Mouse (Mus musculus) heart, embryonic 11.5 days (tissue): ENCODE results near the gene Actl10. TPM values are rescaled to one million over a fixed set of nuclear protein-coding genes. Genes with fewer than 3 reads are reported as not detected.

Experiments used
- ATAC-seq: fragments of 200-750 bp; cut with Nextera tagmentation; replicated peaks from 2 replicates; pipeline ENCODE4 v1.8.0; 2017; ENCODE audit warnings: moderate library complexity; ENCODE audit not compliant: insufficient number of reproducible peaks, low FRiP score, low TSS enrichment
- H3K27ac ChIP-seq: fragments of 300-500 bp; sonication (generic); 2 replicates; pipeline ENCODE4 v1.5.1; 2014; ENCODE audit warnings: mild to moderate bottlenecking, low read depth, low read length
- H3K27me3 ChIP-seq: fragments of 300-500 bp; sonication (generic); 2 replicates; pipeline ENCODE4 v1.6.1; 2014; ENCODE audit warnings: mild to moderate bottlenecking, low read length, mixed read lengths; ENCODE audit not compliant: control insufficient read depth, insufficient read depth
- H3K36me3 ChIP-seq: fragments of 300-500 bp; sonication (generic); 2 replicates; pipeline ENCODE4 v1.6.1; 2014; ENCODE audit warnings: mild to moderate bottlenecking, low read length, moderate library complexity, mixed read lengths; ENCODE audit not compliant: control insufficient read depth, insufficient read depth
- H3K4me1 ChIP-seq: fragments of 300-500 bp; sonication (generic); 2 replicates; pipeline ENCODE4 v1.6.1; 2014; ENCODE audit warnings: low read length; ENCODE audit not compliant: control insufficient read depth, insufficient read depth
- H3K4me2 ChIP-seq: fragments of 300-500 bp; sonication (generic); 2 replicates; pipeline ENCODE4 v1.6.1; 2014; ENCODE audit warnings: mild to moderate bottlenecking, moderate library complexity
- H3K4me3 ChIP-seq: fragments of 300-500 bp; sonication (generic); 2 replicates; pipeline ENCODE4 v1.5.1; 2014; ENCODE audit warnings: low read depth, low read length
- H3K9ac ChIP-seq: fragments of 300-500 bp; sonication (generic); 2 replicates; pipeline ENCODE4 v1.6.1; 2014; ENCODE audit warnings: mild to moderate bottlenecking, low read depth, low read length, moderate library complexity
- H3K9me3 ChIP-seq: fragments of 300-500 bp; sonication (generic); replicated peaks from 2 replicates; pipeline ENCODE4 v1.6.1; 2016; ENCODE audit warnings: low read length; ENCODE audit not compliant: control insufficient read depth
- WGBS: fragments of 180-500 bp; shearing (Covaris S2); extraction: QIAGEN DNeasy Blood & Tissue Kit; methylation state at CpG from one replicate; pipeline ENCODE4 v1.1.7; 2014; ENCODE audit not compliant: insufficient replicate concordance; 5-methylcytosine and 5-hydroxymethylcytosine counted together
- polyA plus RNA-seq: library from polyadenylated mRNA; unstranded; fragments of >200 nt; fragmentation: Nextera tagmentation; extraction: Ambion mirVana; gene quantifications from 2 replicates; pipeline ENCODE4 v1.2.1, GENCODE M21; 2014

The Actl10 gene
- polyA plus RNA-seq, 1 experiment from 2014 or later: not detected

- H3K27ac ChIP-seq: no peak overlapping the region
- WGBS: 79% methylated on average over 6 of the region's 6 CpGs
- no peaks in the 10 kb centered on the region for H3K36me3 ChIP-seq
- 0 out of 2 replicates have a peak overlapping the region, but pooled peaks have one; percentile 22 for H3K9ac ChIP-seq
- no peaks in the 10 kb centered on the region for H3K9me3 ChIP-seq
- no peak overlapping the region for H3K4me3 ChIP-seq
- peaks cover 21% of the 10 kb centered on the region for H3K4me1 ChIP-seq
- H3K27me3 ChIP-seq: peaks cover 33% of the 10 kb centered on the region
- ATAC-seq: no peak
- no peak overlapping the region for H3K4me2 ChIP-seq
These were observed 3.7 kb downstream of the Actl10 start for GRCm38 (mm10) chr2:154555235-154555634.

GRCm38 (mm10) chr2:154557184-154557832, 5.7 kb downstream of the Actl10 start:
- no peak overlapping the region for H3K4me2 ChIP-seq
- H3K9me3 ChIP-seq: no peaks in the 10 kb centered on the region
- H3K36me3 ChIP-seq: peaks cover 8% of the 10 kb centered on the region
- no peak for ATAC-seq
- H3K4me3 ChIP-seq: no peak overlapping the region
- no peak overlapping the region for H3K9ac ChIP-seq
- WGBS: 45% methylated on average over 5 of the region's 5 CpGs
- H3K4me1 ChIP-seq: peaks cover 15% of the 10 kb centered on the region
- H3K27me3 ChIP-seq: peaks cover 13% of the 10 kb centered on the region
- no peak overlapping the region for H3K27ac ChIP-seq

GRCm38 (mm10) chr2:154558264-154559039, 6.9 kb downstream of the Actl10 start, which contains the start of gene Necab3:
Gene Necab3, minus strand, starts transcription at chr2:154558890.
- peaks cover 12% of the 10 kb centered on the region for H3K4me1 ChIP-seq
- peaks cover 8% of the 10 kb centered on the region for H3K36me3 ChIP-seq
- peak within 1 kb of the TSS; percentile 77 for H3K4me2 ChIP-seq
- H3K4me3 ChIP-seq: peak within 1 kb of the TSS; percentile 37
- H3K27me3 ChIP-seq: peaks cover 11% of the 10 kb centered on the region; the same call in 1 of the 2 replicates
- no peak within 1 kb of the TSS for H3K27ac ChIP-seq
- 0 out of 2 replicates have a peak, but pooled peaks have one; percentile 41 for ATAC-seq
- H3K9me3 ChIP-seq: no peaks in the 10 kb centered on the region
- WGBS: 4% methylated on average over 34 of the region's 34 CpGs
- H3K9ac ChIP-seq: peak within 1 kb of the TSS; percentile 56; the same call in 1 of the 2 replicates

- Histone ChIP-seq H3K9me3 (no peaks in the 10 kb centered on the region), H3K4me1 (peaks cover 20% of the 10 kb centered on the region), H3K9ac (no peak overlapping the region), H3K27me3 (peaks cover 2% of the 10 kb centered on the region; the same call in 1 of the 2 replicates), H3K36me3 (peaks cover 13% of the 10 kb centered on the region), H3K27ac (no peak overlapping the region), H3K4me2 (no peak overlapping the region), H3K4me3 (no peak overlapping the region)
- ATAC-seq: no peak
- 87% methylated on average over 22 of the region's 22 CpGs for WGBS
These were observed 12.1 kb downstream of the Actl10 start for GRCm38 (mm10) chr2:154563612-154564170.

- Histone ChIP-seq H3K27ac (no peak overlapping the region), H3K4me3 (no peak overlapping the region), H3K9ac (no peak overlapping the region), H3K4me1 (peaks cover 17% of the 10 kb centered on the region), H3K36me3 (peaks cover 11% of the 10 kb centered on the region), H3K9me3 (no peaks in the 10 kb centered on the region), H3K4me2 (no peak overlapping the region), H3K27me3 (no peaks in the 10 kb centered on the region)
- WGBS: 79% methylated on average over 3 of the region's 3 CpGs
- no peak for ATAC-seq
These were observed 14.0 kb downstream of the Actl10 start for GRCm38 (mm10) chr2:154565562-154565961.

- Histone ChIP-seq H3K9ac (no peak overlapping the region), H3K4me2 (no peak overlapping the region), H3K4me1 (peaks cover 17% of the 10 kb centered on the region), H3K27me3 (no peaks in the 10 kb centered on the region), H3K9me3 (no peaks in the 10 kb centered on the region), H3K36me3 (0 out of 2 replicates have a peak, but pooled peaks cover 7% of the 10 kb centered on the region), H3K27ac (no peak overlapping the region), H3K4me3 (no peak overlapping the region)
- 60% methylated on average over 8 of the region's 8 CpGs for WGBS
- no peak for ATAC-seq
These were observed 15.1 kb downstream of the Actl10 start for GRCm38 (mm10) chr2:154566641-154567040.

GRCm38 (mm10) chr2:154567766-154568165, 16.2 kb downstream of the Actl10 start:
- 80% methylated on average over 2 of the region's 2 CpGs for whole genome bisulfite sequencing
- Histone ChIP-seq H3K4me1 (peaks cover 17% of the 10 kb centered on the region), H3K27ac (peak overlapping the region; percentile 22; the same call in 1 of the 2 replicates), H3K36me3 (0 out of 2 replicates have a peak, but pooled peaks cover 5% of the 10 kb centered on the region), H3K9ac (no peak overlapping the region), H3K4me3 (peak overlapping the region; percentile 80; the same call in 1 of the 2 replicates), H3K27me3 (no peaks in the 10 kb centered on the region), H3K4me2 (peak overlapping the region; percentile 83), H3K9me3 (no peaks in the 10 kb centered on the region)
- no peak for ATAC-seq

GRCm38 (mm10) chr2:154568329-154569070, 16.9 kb downstream of the Actl10 start:
- peak overlapping the region; percentile 80 for H3K4me3 ChIP-seq
- H3K27ac ChIP-seq: peak overlapping the region; percentile 85
- no peaks in the 10 kb centered on the region for H3K27me3 ChIP-seq
- H3K4me2 ChIP-seq: peak overlapping the region; percentile 83
- H3K4me1 ChIP-seq: peaks cover 17% of the 10 kb centered on the region
- no peak for ATAC-seq
- H3K36me3 ChIP-seq: 0 out of 2 replicates have a peak, but pooled peaks cover 5% of the 10 kb centered on the region
- peak overlapping the region; percentile 82 for H3K9ac ChIP-seq
- no peaks in the 10 kb centered on the region for H3K9me3 ChIP-seq
- 20% methylated on average over 10 of the region's 10 CpGs for WGBS
